Mouse (Mus musculus) forebrain, postnatal 0 days (tissue): ENCODE measurements around the gene Rpap1. TPM values are rescaled to one million over a fixed set of nuclear protein-coding genes. Genes with fewer than 3 reads are reported as not detected.

Source experiments
- ATAC-seq: fragments of 200-750 bp; cut with Nextera tagmentation; 2 replicates; pipeline ENCODE4 v1.8.0; 2017; ENCODE audit warnings: mild to moderate bottlenecking, moderate library complexity
- DNase-seq: peaks from one replicate; pipeline ENCODE4 v3.0.0-alpha.2; 2015
- H3K27ac ChIP-seq: fragments of 300-500 bp; sonication (generic); 2 replicates; pipeline ENCODE4 v1.5.1; 2014; ENCODE audit warnings: low read depth, mild to moderate bottlenecking, antibody characterized with exemption, low read length, moderate library complexity, mixed read lengths
- H3K27me3 ChIP-seq: fragments of 300-500 bp; sonication (generic); 2 replicates; pipeline ENCODE4 v1.6.1; 2014; ENCODE audit warnings: mild to moderate bottlenecking, low read length, mixed read lengths; ENCODE audit not compliant: insufficient read depth
- H3K36me3 ChIP-seq: fragments of 300-500 bp; sonication (generic); 2 replicates; pipeline ENCODE4 v1.6.1; 2014; ENCODE audit warnings: mild to moderate bottlenecking, moderate library complexity; ENCODE audit not compliant: insufficient read depth
- H3K4me1 ChIP-seq: fragments of 300-500 bp; sonication (generic); 2 replicates; pipeline ENCODE4 v1.6.1; 2014; ENCODE audit warnings: antibody characterized with exemption; ENCODE audit not compliant: insufficient read depth
- H3K4me2 ChIP-seq: fragments of 300-500 bp; sonication (generic); 2 replicates; pipeline ENCODE4 v1.6.1; 2014; ENCODE audit warnings: low read depth, mild to moderate bottlenecking, moderate library complexity
- H3K4me3 ChIP-seq: fragments of 300-500 bp; sonication (generic); 2 replicates; pipeline ENCODE4 v1.5.1; 2014; ENCODE audit warnings: low read depth, low read length, mixed read lengths
- H3K9ac ChIP-seq: fragments of 300-500 bp; sonication (generic); 2 replicates; pipeline ENCODE4 v1.6.1; 2014; ENCODE audit warnings: mild to moderate bottlenecking
- H3K9me3 ChIP-seq: fragments of 300-500 bp; sonication (generic); 2 replicates; pipeline ENCODE4 v1.6.1; 2016; ENCODE audit warnings: low read length
- CTCF ChIP-seq: sonication (generic); IDR thresholded peaks from 2 replicates; pipeline ENCODE4 v1.5.1; 2016; ENCODE audit warnings: antibody characterized with exemption, control low read depth, low read depth
- WGBS: fragments of 180-500 bp; shearing (Covaris S2); extraction: QIAGEN DNeasy Blood & Tissue Kit; methylation state at CpG from one replicate; pipeline ENCODE4 v1.1.7; 2014; 5-methylcytosine and 5-hydroxymethylcytosine counted together
- polyA plus RNA-seq: library from polyadenylated mRNA; unstranded; fragments of >200 nt; fragmentation: Nextera tagmentation; extraction: Ambion mirVana; gene quantifications from 2 replicates; pipeline ENCODE4 v1.2.1, GENCODE M21; 2015
- total RNA-seq: library from RNA; depleted of rRNA; stranded (reverse); fragments of >200 nt; gene quantifications from 2 replicates; pipeline ENCODE4 v1.2.3, GENCODE M21; 2014

Gene Rpap1
- total and polyA plus RNA-seq, 2 experiments from 2014 or later, result 9.9 to 20.4 TPM

DNA sequence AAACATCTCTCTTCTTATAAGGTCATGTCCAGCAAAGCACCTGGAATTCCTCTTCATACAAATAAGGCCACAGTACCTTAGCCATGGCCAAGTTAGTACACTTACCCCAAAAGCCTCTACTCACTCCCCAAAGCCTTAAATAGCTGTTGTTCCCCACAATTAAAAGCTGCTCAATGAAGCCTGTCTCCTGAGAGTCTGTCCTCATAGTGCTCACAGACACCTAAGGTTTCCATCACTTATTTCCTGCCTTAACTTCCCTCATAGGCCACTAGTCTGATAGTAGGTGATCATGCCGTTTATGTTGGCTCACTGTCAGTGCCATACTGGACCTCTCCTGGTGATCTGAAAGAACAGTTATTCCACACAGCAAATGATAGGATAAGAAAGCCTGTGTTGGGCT is 25.1 kb downstream of the Rpap1 start:
- DNase-seq, result no peak
- TF ChIP-seq CTCF, result no peak
- H3K36me3 ChIP-seq, result peaks cover 22% of the 10 kb centered on the region; the same call in 1 of the 2 replicates
- no peak overlapping the region for H3K27ac ChIP-seq
- WGBS, result 67% methylated on average over 1 of the region's 1 CpGs
- no peak overlapping the region for H3K4me3 ChIP-seq
- peaks cover 5% of the 10 kb centered on the region; the same call in 1 of the 2 replicates for H3K4me1 ChIP-seq
- ATAC-seq, result no peak
- no peak overlapping the region for H3K4me2 ChIP-seq
- H3K27me3 ChIP-seq, result peaks cover 22% of the 10 kb centered on the region
- no peaks in the 10 kb centered on the region for H3K9me3 ChIP-seq
- no peak overlapping the region for H3K9ac ChIP-seq

DNA sequence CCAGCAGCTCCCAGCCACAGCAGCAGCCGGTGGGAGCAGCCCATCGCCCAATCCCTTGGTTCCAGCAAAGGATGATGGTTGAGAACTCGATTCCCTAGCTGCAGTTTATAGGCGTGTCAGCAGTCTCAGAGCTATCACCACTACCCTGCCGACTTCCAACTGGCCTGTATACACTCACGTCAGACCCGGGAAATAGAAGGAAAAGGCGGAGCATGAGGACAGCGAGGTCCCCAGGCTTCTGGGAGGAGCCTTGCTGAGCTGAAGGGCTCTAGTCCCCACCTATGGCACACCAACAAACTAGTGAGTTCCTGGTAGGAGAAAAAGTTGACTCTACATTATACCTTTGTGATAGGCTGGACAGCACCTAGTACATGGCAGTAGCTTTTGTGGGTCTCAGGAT is 27.1 kb downstream of the Rpap1 start, which contains the start of gene Ltk:
Gene Ltk, minus strand, starts transcription at position 181 of the 400 bp plus-strand sequence.
- no peak within 1 kb of the TSS for H3K9ac ChIP-seq
- H3K36me3 ChIP-seq, result peaks cover 15% of the 10 kb centered on the region; the same call in 1 of the 2 replicates
- no peak for TF ChIP-seq CTCF
- no peaks in the 10 kb centered on the region for H3K9me3 ChIP-seq
- peaks cover 29% of the 10 kb centered on the region for H3K27me3 ChIP-seq
- DNase-seq, result no peak
- 0 out of 2 replicates have a peak within 1 kb of the TSS, but pooled peaks have one; percentile 58 for H3K4me3 ChIP-seq
- ATAC-seq, result no peak
- H3K27ac ChIP-seq, result no peak within 1 kb of the TSS
- peaks cover 5% of the 10 kb centered on the region; the same call in 1 of the 2 replicates for H3K4me1 ChIP-seq
- no peak within 1 kb of the TSS for H3K4me2 ChIP-seq
- 20% methylated on average over 9 of the region's 9 CpGs for WGBS

DNA sequence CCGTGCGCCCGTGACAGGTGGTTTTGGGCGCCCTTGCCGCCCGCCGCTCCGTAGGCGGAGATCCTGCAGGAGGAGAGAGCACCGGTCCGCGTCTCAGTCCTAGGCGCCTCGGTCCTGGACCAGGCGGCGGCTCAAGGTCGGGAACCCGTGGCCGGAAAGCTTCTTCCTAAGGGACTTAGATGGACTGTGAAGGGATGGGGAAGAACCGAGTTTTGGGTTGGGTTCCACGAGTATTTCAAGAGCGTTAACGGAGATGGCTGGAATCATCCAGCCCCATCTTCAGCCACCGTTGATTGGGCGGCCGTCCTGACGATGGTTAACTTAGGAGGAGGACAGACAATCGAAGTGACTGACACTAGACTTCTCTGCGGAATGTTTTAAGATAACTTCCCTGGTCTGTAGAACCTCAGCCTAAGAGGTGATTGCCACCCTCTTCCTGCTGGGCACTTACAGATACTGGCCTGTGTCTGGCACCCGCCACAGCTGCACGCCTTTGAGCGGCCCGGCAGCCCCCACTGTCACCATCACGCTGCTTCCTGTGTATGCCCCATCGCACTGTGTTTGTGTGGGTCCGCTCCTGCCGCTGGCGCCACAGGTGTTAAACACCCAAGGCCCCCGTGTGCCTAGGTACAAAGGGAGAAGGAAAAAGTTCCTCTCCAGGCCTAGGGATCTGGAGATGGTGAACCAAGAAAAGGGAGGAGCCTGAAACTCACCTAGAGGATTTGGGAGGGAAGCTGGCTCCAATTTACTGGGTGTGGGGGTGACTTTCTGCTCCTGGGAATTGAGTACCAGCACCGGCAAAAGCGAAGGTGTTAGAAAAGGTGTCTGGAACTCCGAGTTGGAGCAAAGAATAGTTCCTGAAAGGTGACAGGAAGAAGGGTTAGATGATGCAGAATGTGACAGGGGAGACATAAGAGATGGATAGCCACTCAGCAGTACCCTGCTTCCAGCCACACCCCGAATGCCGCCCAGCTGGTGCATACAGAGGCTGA is 28.2 kb downstream of the Rpap1 start:
- peak overlapping the region; percentile 31 for H3K9ac ChIP-seq
- ATAC-seq, result no peak
- peaks cover 8% of the 10 kb centered on the region; the same call in 1 of the 2 replicates for H3K36me3 ChIP-seq

DNA sequence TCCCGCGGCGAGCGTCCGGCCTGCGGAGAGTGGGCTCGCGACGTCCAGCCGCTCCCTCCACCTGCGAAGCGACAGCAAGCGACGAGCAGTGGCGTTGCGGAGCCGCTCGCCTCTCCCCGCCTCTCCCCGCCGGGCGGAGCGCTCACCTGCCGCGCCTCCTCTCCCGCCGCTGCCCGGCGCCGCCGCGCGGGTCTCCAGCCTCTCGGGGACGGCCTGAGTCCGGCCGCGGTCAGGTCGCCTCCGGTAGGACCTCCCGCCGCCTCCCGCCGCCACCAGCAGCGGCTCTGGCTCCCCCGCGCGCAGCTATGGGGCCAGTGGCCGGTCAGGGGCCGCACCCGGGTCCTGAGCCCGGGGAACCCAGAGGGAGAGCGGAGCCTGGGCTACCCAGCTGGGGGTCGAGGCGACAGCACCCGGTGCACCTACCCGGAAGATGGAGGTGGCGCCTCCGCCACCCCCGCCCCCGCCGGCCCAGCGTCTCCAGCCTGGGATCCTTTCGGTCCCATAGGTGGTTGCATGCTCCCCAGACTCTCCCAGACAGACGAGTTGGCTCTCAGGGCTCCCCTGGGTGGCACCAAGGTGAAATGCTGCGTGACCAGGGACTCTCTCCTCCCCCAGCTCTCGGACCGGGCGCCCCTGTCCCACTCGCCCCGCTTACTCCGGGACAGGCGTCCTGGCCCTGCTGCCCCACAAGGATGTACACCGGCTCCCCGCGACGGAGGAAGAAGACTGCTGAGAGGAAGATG is 29.1 kb downstream of the Rpap1 start:
- Histone ChIP-seq H3K27me3 (peaks cover 29% of the 10 kb centered on the region), H3K4me2 (peak overlapping the region; percentile 100), H3K9me3 (no peaks in the 10 kb centered on the region), H3K27ac (no peak overlapping the region), H3K9ac (peak overlapping the region; percentile 47), H3K36me3 (no peaks in the 10 kb centered on the region; the same call in 1 of the 2 replicates), H3K4me1 (peaks cover 5% of the 10 kb centered on the region; the same call in 1 of the 2 replicates), H3K4me3 (peak overlapping the region; percentile 58)
- under 1% methylated on average over 64 of the region's 77 CpGs for WGBS
- TF ChIP-seq CTCF, result no peak
- DNase-seq (peak; percentile 15), ATAC-seq (peak; percentile 30)

More for the DNA sequence above, 28.2 kb downstream of the Rpap1 start:
- Histone ChIP-seq H3K4me2 (peak overlapping the region; percentile 100), H3K27ac (no peak overlapping the region), H3K9me3 (no peaks in the 10 kb centered on the region), H3K4me3 (peak overlapping the region; percentile 58), H3K27me3 (peaks cover 29% of the 10 kb centered on the region), H3K4me1 (peaks cover 5% of the 10 kb centered on the region; the same call in 1 of the 2 replicates)
- WGBS, result 7% methylated on average over 44 of the region's 44 CpGs
- no peak for TF ChIP-seq CTCF
- peak; percentile 5 for DNase-seq

DNA sequence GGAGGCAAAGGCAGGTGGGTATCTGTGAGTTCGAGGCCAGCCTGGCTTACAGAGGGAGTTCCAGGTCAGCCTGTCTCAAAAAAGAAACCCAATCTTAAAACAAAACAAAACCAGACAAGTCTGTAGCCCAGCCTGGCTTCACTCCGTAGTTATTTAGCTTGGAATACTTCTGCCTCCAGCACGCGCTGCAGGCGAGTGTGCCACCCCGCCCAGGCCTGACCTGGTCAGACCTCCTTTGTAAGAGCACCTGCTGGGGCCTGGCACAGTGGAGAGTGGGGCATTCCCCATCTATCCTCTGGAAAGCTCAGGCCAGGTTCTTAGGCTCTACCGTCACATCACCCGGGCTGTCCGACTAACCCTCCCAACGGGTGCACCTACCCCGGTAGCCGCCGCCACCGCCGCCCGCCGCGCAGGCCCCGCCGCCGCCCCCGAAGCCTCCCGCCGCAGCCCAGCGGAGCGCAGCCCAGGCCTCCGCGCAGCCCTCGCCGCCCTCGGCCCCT is 29.7 kb downstream of the Rpap1 start:
- peak; percentile 7 for DNase-seq
- WGBS, result 4% methylated on average over 24 of the region's 31 CpGs
- Histone ChIP-seq H3K4me1 (peaks cover 5% of the 10 kb centered on the region; the same call in 1 of the 2 replicates), H3K27me3 (peaks cover 29% of the 10 kb centered on the region), H3K9ac (peak overlapping the region; percentile 47), H3K9me3 (no peaks in the 10 kb centered on the region), H3K4me3 (peak overlapping the region; percentile 58), H3K4me2 (peak overlapping the region; percentile 100), H3K36me3 (no peaks in the 10 kb centered on the region), H3K27ac (no peak overlapping the region)
- no peak for TF ChIP-seq CTCF
- ATAC-seq, result peak; percentile 60

DNA sequence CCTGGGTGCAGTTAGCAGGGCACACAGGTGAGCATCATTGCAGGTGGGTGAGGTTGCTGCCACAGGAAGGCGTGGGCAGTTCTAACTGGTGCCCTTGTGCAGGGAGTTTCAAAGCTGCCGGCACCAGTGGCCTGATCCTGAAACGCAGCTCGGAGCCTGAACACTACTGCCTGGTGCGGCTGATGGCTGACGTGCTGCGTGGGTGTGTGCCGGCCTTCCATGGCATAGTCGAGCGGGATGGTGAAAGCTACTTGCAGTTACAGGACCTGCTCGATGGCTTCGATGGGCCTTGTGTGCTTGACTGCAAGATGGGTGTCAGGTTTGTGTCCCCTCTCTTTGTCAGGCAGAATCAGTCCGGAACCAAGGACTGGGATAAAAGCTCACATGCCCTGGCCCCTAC is 38.1 kb downstream of the Rpap1 start:
- Histone ChIP-seq H3K9ac (no peak overlapping the region), H3K36me3 (no peaks in the 10 kb centered on the region), H3K4me2 (no peak overlapping the region), H3K27ac (no peak overlapping the region), H3K4me1 (no peaks in the 10 kb centered on the region), H3K27me3 (peaks cover 9% of the 10 kb centered on the region), H3K4me3 (no peak overlapping the region), H3K9me3 (no peaks in the 10 kb centered on the region)
- DNase-seq, result no peak
- no peak for TF ChIP-seq CTCF
- WGBS, result 73% methylated on average over 13 of the region's 13 CpGs
- no peak for ATAC-seq
